ENCODE assay signal across 18 mouse cellular contexts in the genomic region with DNA sequence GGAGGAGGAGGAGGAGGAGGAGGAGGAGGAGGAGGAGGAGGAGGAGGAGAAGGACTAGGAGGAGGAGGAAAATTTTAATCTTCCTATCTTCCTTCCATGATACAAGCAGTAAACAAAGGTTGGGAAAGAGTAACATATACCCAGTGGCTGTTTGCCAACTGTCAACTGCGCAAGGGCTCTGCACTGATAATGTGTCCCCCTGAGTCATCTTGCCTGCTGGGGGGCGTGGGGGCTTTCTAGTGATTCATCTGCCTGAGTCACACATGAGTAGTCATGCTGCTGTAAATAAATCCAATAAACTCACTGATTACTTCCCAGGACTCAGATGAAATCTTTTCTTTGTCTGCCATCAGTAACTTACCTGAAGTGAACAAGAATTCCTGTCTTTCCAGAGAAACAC.
DNase-seq lines count a peak whose midpoint lies in the region.
"Had no signal": no experiment of that assay in that cellular context is flagged by ENCODE, and none has a peak within 500 bp of the region (broad histone marks: within the 10 kb centered on the region; RNA-seq: fewer than 3 reads in every experiment).

No protein-coding gene starts in this region.

- WGBS in midbrain, embryonic 10.5 days = 80% methylated on average over 2 of the region's 2 CpGs

- H3K4me1 ChIP-seq in midbrain, embryonic 10.5 days = peaks cover 5% of the 10 kb centered on the region; the same call in 1 of the 2 replicates
- H3K4me1 ChIP-seq: heart, embryonic 13.5 days; hindbrain, embryonic 10.5 days; limb, embryonic 15.5 days had no signal

- peak; percentile 56 for DNase-seq in urinary bladder, postnatal 14 days (ENCODE audit: low spot score)
- no peak for DNase-seq in urinary bladder, adult 2 months (ENCODE audit: low spot score)
- peak; percentile 75 for DNase-seq in adrenal gland, postnatal 10 days
- peak; percentile 2 to 35 for DNase-seq in left cerebral cortex, postnatal 25 days (ENCODE audit: low spot score in 2 of 2)
- no peak for DNase-seq in embryo, embryonic 10 days (ENCODE audit: low spot score)
- DNase-seq in midbrain, embryonic 10.5 days (ENCODE audit: low spot score) = no peak
- no peak for DNase-seq in heart, postnatal 36 days
- DNase-seq: cerebellum, adult 8-10 months; forebrain, postnatal 0 days; gastrocnemius, postnatal 36 days; kidney, postnatal 10 days; lung, embryonic 14.5 days; thymus, postnatal 14 days had no signal

- no peaks in the 10 kb centered on the region for H3K9me3 ChIP-seq in midbrain, embryonic 10.5 days (replicated peaks)
- H3K9me3 ChIP-seq: heart, embryonic 13.5 days; hindbrain, embryonic 10.5 days; limb, embryonic 15.5 days had no signal

- no peak overlapping the region for H3K27ac ChIP-seq in midbrain, embryonic 10.5 days (replicated peaks)
- H3K27ac ChIP-seq: heart, embryonic 13.5 days; hindbrain, embryonic 10.5 days; limb, embryonic 15.5 days had no signal

- no peaks in the 10 kb centered on the region for H3K36me3 ChIP-seq in midbrain, embryonic 10.5 days
- H3K36me3 ChIP-seq: heart, embryonic 13.5 days; hindbrain, embryonic 10.5 days; limb, embryonic 15.5 days had no signal

- H3K27me3 ChIP-seq in midbrain, embryonic 10.5 days (ENCODE audit: low read depth, poor library complexity, severe bottlenecking) = no peaks in the 10 kb centered on the region
- H3K27me3 ChIP-seq: CH12.LX; heart, embryonic 13.5 days; limb, embryonic 15.5 days had no signal

- H3K4me3 ChIP-seq in midbrain, embryonic 10.5 days = no peak overlapping the region
- H3K4me3 ChIP-seq: erythroblast, embryonic 14.5 days; heart, embryonic 13.5 days; hindbrain, embryonic 10.5 days; limb, embryonic 15.5 days had no signal

- intact Hi-C loops in left cerebral cortex, postnatal 25 days (cut with DNase I) = no loop called here
- intact Hi-C loops in heart, postnatal 36 days (cut with DNase I) = no loop called here

Comparison
In these comparisons a context has a peak if more than half of its experiments do, and no peak if none do; other contexts are left out.
1. DNase-seq: peak in urinary bladder, postnatal 14 days (single experiment), adrenal gland, postnatal 10 days (single experiment) and left cerebral cortex, postnatal 25 days (2 of 2); none in urinary bladder, adult 2 months (single experiment), embryo, embryonic 10 days (single experiment), midbrain, embryonic 10.5 days (single experiment) and heart, postnatal 36 days (0 of 2).